24 mouse cellular contexts compared by ENCODE assay signal in the genomic region with DNA sequence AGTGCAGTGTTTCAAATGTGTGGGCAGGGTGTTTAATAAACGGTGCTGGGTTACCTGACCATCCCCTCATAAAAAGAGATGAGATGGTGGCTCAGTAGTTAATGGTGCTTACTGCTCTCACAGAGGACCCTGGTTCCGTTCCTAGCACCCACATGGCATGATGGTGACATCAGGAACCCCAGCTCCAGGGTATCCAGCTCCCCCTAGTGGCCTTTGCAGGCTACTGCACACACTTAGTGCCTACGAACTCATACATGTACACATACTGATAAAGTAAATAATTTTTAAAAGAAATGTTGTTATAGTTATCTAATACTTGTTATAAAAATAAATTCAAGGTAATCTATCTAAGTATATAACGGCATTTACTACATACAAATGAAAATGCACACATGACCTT.
DNase-seq lines count a peak whose midpoint lies in the region; ATAC-seq and TF ChIP-seq lines count a peak whose summit lies in the region.
"Had no signal": no experiment of that assay in that cellular context is flagged by ENCODE, and none has a peak within 500 bp of the region (broad histone marks: within the 10 kb centered on the region; RNA-seq: fewer than 3 reads in every experiment).

No protein-coding gene starts in this region.

- TF ChIP-seq CTCF in gastrocnemius, adult 2 months (IDR thresholded peaks at IDR 0.05): peak; percentile 18
- peak; percentile 45 for TF ChIP-seq CTCF in liver, postnatal 0 days (IDR thresholded peaks at IDR 0.05; ENCODE audit: low read depth)
- TF ChIP-seq CTCF in CH12.LX (conservative IDR thresholded peaks at IDR 0.05 in 1 of 2, IDR thresholded peaks at IDR 0.05 in 1 of 2; ENCODE audit: low read depth in 2 of 2, low read length in 2 of 2): peak; percentile 27 to 30; a peak in 3 of 4 replicates

- no peak overlapping the region for H3K4me3 ChIP-seq in gastrocnemius, adult 2 months
- no peak overlapping the region for H3K4me3 ChIP-seq in liver, postnatal 0 days (ENCODE audit: low read depth, low read length)
- H3K4me3 ChIP-seq in liver, embryonic 12.5 days: no peak overlapping the region
- no peak overlapping the region for H3K4me3 ChIP-seq in CH12.LX (replicated peaks in 1 of 3; ENCODE audit: low read depth in 2 of 3, low read length in 2 of 3, poor library complexity in 1 of 3)
- no peak overlapping the region for H3K4me3 ChIP-seq in kidney, embryonic 15.5 days (replicated peaks)
- H3K4me3 ChIP-seq: embryonic facial prominence, embryonic 13.5 days; heart, embryonic 13.5 days; liver, embryonic 15.5 days; midbrain, embryonic 12.5 days; myocyte; neural tube, embryonic 15.5 days had no signal

- H3K27ac ChIP-seq in gastrocnemius, adult 2 months: no peak overlapping the region
- H3K27ac ChIP-seq in liver, postnatal 0 days (ENCODE audit: low read depth): no peak overlapping the region
- H3K27ac ChIP-seq in liver, embryonic 12.5 days: no peak overlapping the region
- no peak overlapping the region for H3K27ac ChIP-seq in CH12.LX (ENCODE audit: insufficient read depth, low read depth)
- H3K27ac ChIP-seq in kidney, embryonic 15.5 days: no peak overlapping the region
- H3K27ac ChIP-seq: embryonic facial prominence, embryonic 13.5 days; heart, embryonic 13.5 days; liver, embryonic 15.5 days; midbrain, embryonic 12.5 days; neural tube, embryonic 15.5 days had no signal

- WGBS in liver, postnatal 0 days (ENCODE audit: insufficient replicate concordance): 81% methylated on average over 4 of the region's 4 CpGs
- 72% methylated on average over 4 of the region's 4 CpGs for WGBS in liver, embryonic 12.5 days (ENCODE audit: insufficient replicate concordance)
- 90% methylated on average over 4 of the region's 4 CpGs for WGBS in kidney, embryonic 15.5 days

- TF ChIP-seq RAD21 in CH12.LX (IDR thresholded peaks at IDR 0.05; ENCODE audit: low read depth, low read length): peak; percentile 12

- no peaks in the 10 kb centered on the region for H3K4me1 ChIP-seq in liver, postnatal 0 days (ENCODE audit: insufficient read depth)
- no peaks in the 10 kb centered on the region for H3K4me1 ChIP-seq in liver, embryonic 12.5 days
- no peaks in the 10 kb centered on the region for H3K4me1 ChIP-seq in CH12.LX (ENCODE audit: control insufficient read depth in 1 of 2, insufficient read depth in 2 of 2)
- H3K4me1 ChIP-seq in kidney, embryonic 15.5 days: no peaks in the 10 kb centered on the region
- H3K4me1 ChIP-seq: embryonic facial prominence, embryonic 13.5 days; heart, embryonic 13.5 days; liver, embryonic 15.5 days; midbrain, embryonic 12.5 days; neural tube, embryonic 15.5 days had no signal

- intact Hi-C loops in gastrocnemius, adult 2 months (cut with DNase I): no loop called here

- H3K36me3 ChIP-seq in liver, postnatal 0 days (replicated peaks; ENCODE audit: insufficient read depth, low read length): no peaks in the 10 kb centered on the region
- no peaks in the 10 kb centered on the region for H3K36me3 ChIP-seq in liver, embryonic 12.5 days
- H3K36me3 ChIP-seq in CH12.LX (replicated peaks in 1 of 2; ENCODE audit: control insufficient read depth in 1 of 2, insufficient read depth in 1 of 2, low read length in 1 of 2): no peaks in the 10 kb centered on the region
- H3K36me3 ChIP-seq in kidney, embryonic 15.5 days: no peaks in the 10 kb centered on the region
- H3K36me3 ChIP-seq: embryonic facial prominence, embryonic 13.5 days; heart, embryonic 13.5 days; liver, embryonic 15.5 days; midbrain, embryonic 12.5 days; neural tube, embryonic 15.5 days had no signal

- dilution Hi-C loops in CH12.LX (cut with MboI; ENCODE audit: extremely low pct_ligation_motif_present, extremely low pct_unique_long_range_greater_than_20kb, low sequenced_read_pairs): no loop called here

- H3K27me3 ChIP-seq in liver, postnatal 0 days (ENCODE audit: insufficient read depth, low read length): no peaks in the 10 kb centered on the region
- no peaks in the 10 kb centered on the region for H3K27me3 ChIP-seq in liver, embryonic 12.5 days (replicated peaks)
- no peaks in the 10 kb centered on the region for H3K27me3 ChIP-seq in CH12.LX (replicated peaks)
- no peaks in the 10 kb centered on the region for H3K27me3 ChIP-seq in kidney, embryonic 15.5 days
- H3K27me3 ChIP-seq: embryonic facial prominence, embryonic 13.5 days; heart, embryonic 13.5 days; liver, embryonic 15.5 days; midbrain, embryonic 12.5 days; neural tube, embryonic 15.5 days had no signal

- H3K9me3 ChIP-seq in liver, postnatal 0 days (ENCODE audit: low read length): peaks cover 8% of the 10 kb centered on the region
- peaks cover 8% of the 10 kb centered on the region; the same call in 1 of the 2 replicates for H3K9me3 ChIP-seq in liver, embryonic 12.5 days (replicated peaks)
- H3K9me3 ChIP-seq in CH12.LX (replicated peaks; ENCODE audit: low read length): peaks cover 11% of the 10 kb centered on the region
- 0 out of 2 replicates have a peak, but pooled peaks cover 2% of the 10 kb centered on the region for H3K9me3 ChIP-seq in kidney, embryonic 15.5 days (replicated peaks)
- H3K9me3 ChIP-seq: liver, embryonic 15.5 days; neural tube, embryonic 15.5 days had no signal

- H3K9ac ChIP-seq in liver, postnatal 0 days (replicated peaks): no peak overlapping the region
- H3K9ac ChIP-seq in liver, embryonic 12.5 days: no peak overlapping the region
- H3K9ac ChIP-seq in CH12.LX (ENCODE audit: insufficient read depth, low read depth): no peak overlapping the region
- H3K9ac ChIP-seq in kidney, embryonic 15.5 days: no peak overlapping the region
- H3K9ac ChIP-seq: embryonic facial prominence, embryonic 13.5 days; heart, embryonic 13.5 days; liver, embryonic 15.5 days; midbrain, embryonic 12.5 days; neural tube, embryonic 15.5 days had no signal

- no peak for TF ChIP-seq EP300 in liver, postnatal 0 days (IDR thresholded peaks at IDR 0.05; ENCODE audit: low read depth)
- TF ChIP-seq EP300 in CH12.LX (IDR thresholded peaks at IDR 0.05; ENCODE audit: low read length): no peak

- H3K4me2 ChIP-seq in liver, postnatal 0 days (ENCODE audit: low read depth, low read length): no peak overlapping the region
- no peak overlapping the region for H3K4me2 ChIP-seq in liver, embryonic 12.5 days
- H3K4me2 ChIP-seq in CH12.LX (ENCODE audit: insufficient read depth, low read depth, poor library complexity, severe bottlenecking): no peak overlapping the region
- no peak overlapping the region for H3K4me2 ChIP-seq in kidney, embryonic 15.5 days
- H3K4me2 ChIP-seq: embryonic facial prominence, embryonic 13.5 days; heart, embryonic 13.5 days; liver, embryonic 15.5 days; midbrain, embryonic 12.5 days; neural tube, embryonic 15.5 days had no signal

- no peaks in the 10 kb centered on the region for H3K79me2 ChIP-seq in CH12.LX (replicated peaks; ENCODE audit: control insufficient read depth, extremely low read depth, insufficient read depth, poor library complexity, severe bottlenecking)

- ATAC-seq in liver, postnatal 0 days: no peak
- ATAC-seq in liver, embryonic 12.5 days: no peak
- no peak for ATAC-seq in kidney, embryonic 15.5 days (replicated peaks; ENCODE audit: low FRiP score)
- ATAC-seq: activated CD4-positive, CD25-positive, alpha-beta regulatory T cell, adult 4 months had no signal

- no peak for DNase-seq in gastrocnemius, adult 2 months
- no peak for DNase-seq in gastrocnemius, adult 18-20 months (ENCODE audit: low spot score)
- no peak for DNase-seq in liver, postnatal 0 days
- peak; percentile 8 for DNase-seq in CH12.LX (ENCODE audit: extremely low read depth)
- DNase-seq in R1 (ENCODE audit: low read depth, low spot score): peak; percentile 52
- DNase-seq in layer of hippocampus, postnatal 25 days (ENCODE audit: extremely low spot score in 1 of 2, low spot score in 1 of 2): no peak
- DNase-seq: adrenal gland, postnatal 25 days; B cell, adult 2 months; cerebellum, adult 9-10 months; gastrocnemius, postnatal 36 days; heart, postnatal 4 days; kidney, adult 2 months; kidney, postnatal 36 days; layer of hippocampus, postnatal 36 days; left cerebral cortex, postnatal 4 days had no signal

- TF ChIP-seq POLR2A in CH12.LX (IDR thresholded peaks at IDR 0.05; ENCODE audit: low read depth, low read length): no peak

- in situ Hi-C loops in CH12.LX (cut with MboI; ENCODE audit: low pct_ligation_motif_present, low pct_unique_long_range_greater_than_20kb, low sequenced_read_pairs): no loop called here

TF ChIP-seq in CH12.LX, 34 proteins besides CTCF, POLR2A, EP300 and RAD21:
- TF ChIP-seq TBP (conservative IDR thresholded peaks at IDR 0.05; ENCODE audit: low read depth, low read length) (no peak), MEF2A (IDR thresholded peaks at IDR 0.05; ENCODE audit: borderline replicate concordance, low read depth, low read length) (no peak), JUN (IDR thresholded peaks at IDR 0.05; ENCODE audit: insufficient read depth, low read depth, low read length) (no peak), IRF4 (IDR thresholded peaks at IDR 0.05; ENCODE audit: low read depth, low read length) (no peak), MAX (IDR thresholded peaks at IDR 0.05; ENCODE audit: low read length) (no peak), GABPA (IDR thresholded peaks at IDR 0.05; ENCODE audit: insufficient replicate concordance, low read depth, low read length) (no peak), PAX5 (IDR thresholded peaks at IDR 0.05; ENCODE audit: low read length) (no peak), MYC (IDR thresholded peaks at IDR 0.05; ENCODE audit: low read depth, low read length) (no peak), USF2 (conservative IDR thresholded peaks at IDR 0.05; ENCODE audit: low read depth, low read length) (no peak), NELFE (IDR thresholded peaks at IDR 0.05; ENCODE audit: low read depth, low read length) (no peak), KAT2A (IDR thresholded peaks at IDR 0.05; ENCODE audit: insufficient replicate concordance, low read length) (no peak), BHLHE40 (IDR thresholded peaks at IDR 0.05; ENCODE audit: low read depth, low read length) (no peak), SIN3A (IDR thresholded peaks at IDR 0.05; ENCODE audit: low read length) (no peak)

Comparison
In these comparisons a context has a peak if more than half of its experiments do, and no peak if none do; other contexts are left out.
1. DNase-seq: peak in CH12.LX (single experiment) and R1 (single experiment); none in gastrocnemius, adult 2 months (single experiment), gastrocnemius, adult 18-20 months (single experiment), liver, postnatal 0 days (single experiment) and layer of hippocampus, postnatal 25 days (0 of 2).
2. Peak in every context shown above with its lines, with median percentiles within 50 percentile points of each other: CTCF ChIP-seq.